Mouse (Mus musculus) granulocyte monocyte progenitor cell, adult 5-6 weeks (primary cell): ENCODE results near the gene Snrpn. TPM values are rescaled to one million over a fixed set of nuclear protein-coding genes. Genes with fewer than 3 reads are reported as not detected.
"Not testable (repeated sequence)": the region's sequence is repeated elsewhere in the genome, so short reads cannot be mapped to it uniquely, and the experiment has no call there.

Experiments
- ATAC-seq: replicated peaks from 2 replicates; pipeline ENCODE4 v1.8.0; 2016; ENCODE audit warnings: mild to moderate bottlenecking, moderate TSS enrichment, inconsistent platforms; ENCODE audit not compliant: poor library complexity, severe bottlenecking
- total RNA-seq, 2 experiments: library from RNA; stranded (forward) in 1 of 2; stranded (reverse) in 1 of 2; fragments of 200-712, 200-1000 nt in 1 of 2; fragments of >200 nt in 1 of 2; fragmentation: Nextera tagmentation in 1 of 2; gene quantifications; 2 replicates each; pipeline ENCODE4 v1.2.3; 2014 to 2017

Gene Snrpn
- total RNA-seq (2014; fragmentation: Nextera tagmentation) (not detected in 2 replicates), total RNA-seq (2017) (not detected in 2 replicates)

- ATAC-seq = no peak
These were observed at the start of gene Snrpn for GRCm38 (mm10) chr7:60139742-60140480. Gene Snrpn (minus strand): TSS chr7:60140219.

GRCm38 (mm10) chr7:60170250-60171185, 30.5 kb upstream of the Snrpn start:
- no peak for ATAC-seq

- no peak for ATAC-seq
These were observed 14.7 kb downstream of the Snrpn start for GRCm38 (mm10) chr7:60125332-60125731.

- not testable (repeated sequence) for ATAC-seq
These were observed 16.9 kb downstream of the Snrpn start for GRCm38 (mm10) chr7:60123086-60123624.

GRCm38 (mm10) chr7:60122434-60123085, 17.5 kb downstream of the Snrpn start:
- ATAC-seq = no peak

- no peak for ATAC-seq
These were observed 42.7 kb downstream of the Snrpn start for GRCm38 (mm10) chr7:60097154-60097859.

- ATAC-seq = no peak
These were observed 63.7 kb downstream of the Snrpn start for GRCm38 (mm10) chr7:60076301-60076700.

GRCm38 (mm10) chr7:60047481-60048201, 92.4 kb downstream of the Snrpn start:
- ATAC-seq = no peak

GRCm38 (mm10) chr7:60013186-60013585, 126.8 kb downstream of the Snrpn start:
- no peak for ATAC-seq

- no peak for ATAC-seq
These were observed 132.2 kb downstream of the Snrpn start for GRCm38 (mm10) chr7:60007727-60008360.

GRCm38 (mm10) chr7:60006262-60006661, 133.8 kb downstream of the Snrpn start:
- ATAC-seq = no peak

- ATAC-seq = no peak
These were observed 135.3 kb downstream of the Snrpn start, which contains the start of the genes Snurf and Gm38393 for GRCm38 (mm10) chr7:60004606-60005330. Gene Snurf (minus strand): TSS chr7:60005049. Gene Gm38393 (minus strand): TSS chr7:60005064.

GRCm38 (mm10) chr7:60003921-60004605, 136.0 kb downstream of the Snrpn start:
- no peak for ATAC-seq

GRCm38 (mm10) chr7:60003006-60003865, 136.8 kb downstream of the Snrpn start:
- ATAC-seq = no peak

GRCm38 (mm10) chr7:59978646-59979045, 161.4 kb downstream of the Snrpn start:
- no peak for ATAC-seq
